Mouse (Mus musculus) forebrain, embryonic 14.5 days (tissue): ENCODE results near the gene Tmcc1. TPM values are rescaled to one million over a fixed set of nuclear protein-coding genes. Genes with fewer than 3 reads are reported as not detected.

Experiments used
- ATAC-seq: fragments of 200-750 bp; cut with Nextera tagmentation; 2 replicates; pipeline ENCODE4 v1.8.0; 2017; ENCODE audit warnings: mild to moderate bottlenecking, moderate library complexity
- DNase-seq: peaks from one replicate; pipeline ENCODE4 v3.0.0-alpha.2; 2015; ENCODE audit warnings: low spot score
- H3K27ac ChIP-seq: fragments of 300-500 bp; sonication (generic); 2 replicates; pipeline ENCODE4 v1.5.1; 2014; ENCODE audit warnings: low read depth, mild to moderate bottlenecking, control low read depth, low read length, moderate library complexity
- H3K27me3 ChIP-seq: fragments of 300-500 bp; sonication (generic); replicated peaks from 2 replicates; pipeline ENCODE4 v1.6.1; 2014; ENCODE audit warnings: low read length, control low read depth, mixed read lengths; ENCODE audit not compliant: control insufficient read depth, insufficient read depth
- H3K36me3 ChIP-seq: fragments of 300-500 bp; sonication (generic); 2 replicates; pipeline ENCODE4 v1.6.1; 2014; ENCODE audit warnings: low read length, control low read depth; ENCODE audit not compliant: control insufficient read depth, insufficient read depth
- H3K4me1 ChIP-seq: fragments of 300-500 bp; sonication (generic); 2 replicates; pipeline ENCODE4 v1.6.1; 2014; ENCODE audit warnings: antibody characterized with exemption, low read length, control low read depth; ENCODE audit not compliant: control insufficient read depth, insufficient read depth
- H3K4me2 ChIP-seq: fragments of 300-500 bp; sonication (generic); 2 replicates; pipeline ENCODE4 v1.6.1; 2014; ENCODE audit warnings: mild to moderate bottlenecking, control low read depth, low read length
- H3K4me3 ChIP-seq: fragments of 300-500 bp; sonication (generic); 2 replicates; pipeline ENCODE4 v1.5.1; 2014; ENCODE audit warnings: low read depth, low read length, control low read depth
- H3K9ac ChIP-seq: fragments of 300-500 bp; sonication (generic); 2 replicates; pipeline ENCODE4 v1.6.1; 2014; ENCODE audit warnings: mild to moderate bottlenecking, low read length, control low read depth, moderate library complexity
- H3K9me3 ChIP-seq: fragments of 300-500 bp; sonication (generic); replicated peaks from 2 replicates; pipeline ENCODE4 v1.6.1; 2016; ENCODE audit warnings: low read length, control low read depth, mixed read lengths; ENCODE audit not compliant: control insufficient read depth
- WGBS: fragments of 180-500 bp; shearing (Covaris S2); extraction: QIAGEN DNeasy Blood & Tissue Kit; methylation state at CpG from one replicate; pipeline ENCODE4 v1.1.7; 2014; 5-methylcytosine and 5-hydroxymethylcytosine counted together
- polyA plus RNA-seq: library from polyadenylated mRNA; unstranded; fragments of >200 nt; fragmentation: Nextera tagmentation; extraction: Ambion mirVana; gene quantifications from 2 replicates; pipeline ENCODE4 v1.2.1, GENCODE M21; 2014

Gene Tmcc1
- polyA plus RNA-seq, 1 experiment from 2014 or later = 22.7 TPM

DNA sequence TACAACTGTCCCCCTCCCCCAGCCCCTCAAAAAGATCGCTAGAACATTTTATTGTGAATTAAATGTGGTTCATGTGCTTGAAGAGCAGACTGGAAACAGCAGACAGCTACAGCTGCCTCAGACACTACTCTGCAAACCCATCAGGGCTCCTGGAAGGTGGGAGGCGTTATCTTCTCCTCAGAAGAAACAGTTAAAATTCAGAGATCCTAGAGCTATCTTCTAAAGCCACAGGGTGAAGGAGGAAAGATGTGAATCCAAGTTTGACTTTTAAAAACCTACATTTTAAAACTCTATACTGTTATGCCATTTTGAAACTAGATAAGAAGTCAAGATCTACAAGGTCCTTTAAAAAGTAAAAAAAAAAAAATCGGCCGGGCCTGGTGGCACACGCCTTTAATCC, 162.2 kb downstream of the Tmcc1 start:
- Histone ChIP-seq H3K4me3 (no peak overlapping the region), H3K27me3 (no peaks in the 10 kb centered on the region), H3K4me2 (no peak overlapping the region), H3K36me3 (no peaks in the 10 kb centered on the region), H3K27ac (no peak overlapping the region), H3K9me3 (no peaks in the 10 kb centered on the region), H3K9ac (no peak overlapping the region), H3K4me1 (no peaks in the 10 kb centered on the region)
- DNase-seq (no peak), ATAC-seq (no peak)
- 88% methylated on average over 5 of the region's 5 CpGs for WGBS

- no peaks in the 10 kb centered on the region for H3K27me3 ChIP-seq
- 92% methylated on average over 4 of the region's 4 CpGs for WGBS
- H3K9ac ChIP-seq = no peak overlapping the region
- H3K27ac ChIP-seq = no peak overlapping the region
- H3K4me2 ChIP-seq = no peak overlapping the region
- DNase-seq (no peak), ATAC-seq (no peak)
- H3K9me3 ChIP-seq = peaks cover 9% of the 10 kb centered on the region
- H3K36me3 ChIP-seq = peaks cover 43% of the 10 kb centered on the region
- no peak overlapping the region for H3K4me3 ChIP-seq
- H3K4me1 ChIP-seq = no peaks in the 10 kb centered on the region
Observed at GRCm38 (mm10) chr6:116024666-116025065, 168.6 kb downstream of the Tmcc1 start.

DNA sequence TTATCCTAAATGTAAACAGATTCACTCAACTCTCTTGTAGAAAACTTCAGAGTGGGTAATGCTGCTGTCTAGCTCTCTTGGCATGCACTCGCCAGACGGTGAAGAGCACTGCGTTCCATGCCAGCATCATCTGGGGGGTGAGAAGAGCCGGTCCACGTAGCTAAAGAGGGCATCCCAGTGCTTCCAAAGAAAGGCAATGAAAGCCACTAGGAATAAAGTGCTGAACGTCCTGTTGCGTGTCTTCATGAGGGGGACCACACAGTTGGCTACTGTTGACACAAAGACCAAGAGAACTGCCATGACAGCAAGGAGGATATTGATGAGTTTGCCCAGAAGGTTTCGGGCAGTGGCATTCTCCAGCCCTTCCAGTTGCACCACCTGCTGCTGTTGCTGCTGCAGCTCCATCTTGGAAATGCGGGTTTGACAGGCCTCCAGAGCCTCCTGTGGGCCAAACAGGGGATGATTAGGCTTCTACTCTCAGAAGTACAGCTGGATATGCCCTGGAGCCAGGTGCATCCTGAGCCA, 171.3 kb downstream of the Tmcc1 start:
- WGBS = 88% methylated on average over 9 of the region's 9 CpGs
- Histone ChIP-seq H3K27ac (no peak overlapping the region), H3K27me3 (no peaks in the 10 kb centered on the region), H3K4me2 (no peak overlapping the region), H3K9me3 (peaks cover 9% of the 10 kb centered on the region), H3K4me1 (no peaks in the 10 kb centered on the region), H3K36me3 (peaks cover 49% of the 10 kb centered on the region), H3K9ac (no peak overlapping the region), H3K4me3 (no peak overlapping the region)
- ATAC-seq = no peak
- no peak for DNase-seq

DNA sequence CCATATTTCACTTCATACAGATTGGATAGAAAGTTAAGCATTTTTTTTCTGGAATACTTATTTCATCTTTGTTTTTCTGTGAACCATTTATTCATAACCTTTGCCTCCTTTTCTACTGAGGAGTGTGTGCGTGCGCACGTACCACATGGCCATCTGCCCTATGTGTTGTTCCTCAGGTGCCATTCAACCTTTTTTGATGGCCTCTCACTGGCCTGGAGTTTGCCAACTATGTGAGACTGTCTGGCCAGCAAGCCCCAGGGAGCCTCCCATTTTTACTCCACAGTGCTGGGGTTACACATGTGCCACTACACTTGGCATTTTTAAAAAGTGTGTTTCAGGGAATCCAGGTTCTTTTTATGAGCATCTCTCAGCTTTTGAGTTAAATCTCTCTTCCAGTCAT, 177.4 kb downstream of the Tmcc1 start:
- no peaks in the 10 kb centered on the region for H3K4me1 ChIP-seq
- H3K27me3 ChIP-seq = no peaks in the 10 kb centered on the region
- no peak overlapping the region for H3K27ac ChIP-seq
- H3K4me3 ChIP-seq = no peak overlapping the region
- no peak overlapping the region for H3K4me2 ChIP-seq
- DNase-seq = no peak
- peaks cover 17% of the 10 kb centered on the region; the same call in 1 of the 2 replicates for H3K36me3 ChIP-seq
- 89% methylated on average over 3 of the region's 3 CpGs for WGBS
- no peaks in the 10 kb centered on the region for H3K9me3 ChIP-seq
- ATAC-seq = no peak
- no peak overlapping the region for H3K9ac ChIP-seq

DNA sequence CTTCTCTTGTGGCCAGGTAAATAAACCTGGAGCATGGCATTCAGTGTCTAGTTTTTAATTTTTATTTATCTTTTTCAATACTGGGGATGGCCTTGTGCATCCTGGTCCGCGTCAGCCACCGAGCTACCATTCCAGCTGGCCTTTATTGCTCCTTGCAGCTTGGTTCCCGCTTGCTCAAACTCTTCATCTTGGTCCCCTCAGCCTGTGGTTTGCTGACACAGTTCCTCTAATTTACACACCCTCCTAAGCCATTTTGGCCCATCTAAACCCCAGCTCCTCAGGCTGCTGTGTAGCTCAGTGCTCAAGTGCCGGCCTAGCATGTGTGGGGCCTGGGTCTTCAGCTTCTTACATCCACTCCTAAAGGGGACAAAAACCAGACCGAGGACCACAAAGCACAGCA, 179.2 kb downstream of the Tmcc1 start:
- H3K9me3 ChIP-seq = no peaks in the 10 kb centered on the region
- peaks cover 4% of the 10 kb centered on the region; the same call in 1 of the 2 replicates for H3K36me3 ChIP-seq
- ATAC-seq = no peak
- 91% methylated on average over 6 of the region's 6 CpGs for WGBS
- no peaks in the 10 kb centered on the region for H3K4me1 ChIP-seq
- no peak overlapping the region for H3K4me2 ChIP-seq
- DNase-seq = no peak
- H3K4me3 ChIP-seq = no peak overlapping the region
- no peak overlapping the region for H3K27ac ChIP-seq
- H3K27me3 ChIP-seq = no peaks in the 10 kb centered on the region
- no peak overlapping the region for H3K9ac ChIP-seq

GRCm38 (mm10) chr6:116013687-116014086, 179.6 kb downstream of the Tmcc1 start:
- no peak overlapping the region for H3K27ac ChIP-seq
- H3K36me3 ChIP-seq = peaks cover 4% of the 10 kb centered on the region; the same call in 1 of the 2 replicates
- H3K9me3 ChIP-seq = no peaks in the 10 kb centered on the region
- no peak for DNase-seq
- no peak overlapping the region for H3K4me3 ChIP-seq
- H3K4me1 ChIP-seq = no peaks in the 10 kb centered on the region
- H3K9ac ChIP-seq = no peak overlapping the region
- WGBS = 64% methylated on average over 3 of the region's 3 CpGs
- no peak overlapping the region for H3K4me2 ChIP-seq
- ATAC-seq = no peak
- no peaks in the 10 kb centered on the region for H3K27me3 ChIP-seq

GRCm38 (mm10) chr6:116010541-116010940, 182.7 kb downstream of the Tmcc1 start:
- Histone ChIP-seq H3K27ac (no peak overlapping the region), H3K4me1 (no peaks in the 10 kb centered on the region), H3K36me3 (no peaks in the 10 kb centered on the region), H3K9me3 (no peaks in the 10 kb centered on the region), H3K9ac (no peak overlapping the region), H3K27me3 (no peaks in the 10 kb centered on the region), H3K4me2 (no peak overlapping the region), H3K4me3 (no peak overlapping the region)
- peak; percentile 55; the same call in 1 of the 2 replicates for ATAC-seq
- 5% methylated on average over 6 of the region's 6 CpGs for WGBS
- peak; percentile 83 for DNase-seq

GRCm38 (mm10) chr6:116009426-116009825, 183.9 kb downstream of the Tmcc1 start:
- Histone ChIP-seq H3K36me3 (no peaks in the 10 kb centered on the region), H3K4me3 (no peak overlapping the region), H3K9ac (no peak overlapping the region), H3K4me1 (no peaks in the 10 kb centered on the region), H3K9me3 (no peaks in the 10 kb centered on the region), H3K27ac (no peak overlapping the region), H3K27me3 (no peaks in the 10 kb centered on the region), H3K4me2 (no peak overlapping the region)
- DNase-seq (no peak), ATAC-seq (no peak)
- WGBS = 53% methylated on average over 12 of the region's 12 CpGs

DNA sequence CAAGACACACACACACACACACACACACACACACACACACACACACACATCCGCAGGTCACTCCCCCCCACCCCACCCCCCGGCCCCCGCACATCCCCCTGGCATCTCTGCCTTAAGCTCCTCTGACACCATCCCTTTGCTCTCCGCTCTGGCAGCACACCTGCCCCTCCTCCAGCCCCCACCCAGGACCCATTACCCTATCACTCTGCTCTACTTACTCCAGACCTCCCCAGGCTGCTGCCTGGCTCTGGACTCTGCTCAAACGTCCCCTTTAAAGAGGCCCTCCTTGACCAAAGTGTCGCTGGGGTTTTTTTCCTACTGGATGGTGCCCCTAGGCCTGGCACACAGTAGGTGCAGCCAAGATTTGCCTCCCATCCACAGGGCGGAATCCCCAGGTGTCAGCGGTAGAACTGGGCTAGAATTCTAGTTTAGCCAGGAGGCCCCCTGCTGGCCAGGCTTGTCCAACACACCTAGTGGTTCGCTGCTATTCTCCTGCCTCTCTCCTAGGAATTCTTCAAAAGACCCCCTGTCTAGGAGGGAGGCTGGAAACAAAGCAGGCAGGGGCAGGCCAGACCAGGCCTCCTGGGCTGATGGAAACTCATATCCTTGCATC, 185.6 kb downstream of the Tmcc1 start:
- H3K27ac ChIP-seq = no peak overlapping the region
- H3K4me1 ChIP-seq = no peaks in the 10 kb centered on the region
- no peaks in the 10 kb centered on the region for H3K27me3 ChIP-seq
- no peaks in the 10 kb centered on the region for H3K36me3 ChIP-seq
- H3K9ac ChIP-seq = no peak overlapping the region
- H3K9me3 ChIP-seq = no peaks in the 10 kb centered on the region
- no peak overlapping the region for H3K4me3 ChIP-seq
- ATAC-seq = peak; percentile 61
- 18% methylated on average over 9 of the region's 9 CpGs for WGBS
- no peak overlapping the region for H3K4me2 ChIP-seq
- DNase-seq = peak; percentile 73
